Mouse (Mus musculus) limb, embryonic 14.5 days (tissue): ENCODE measurements around the gene Maml3. TPM values are rescaled to one million over a fixed set of nuclear protein-coding genes. Genes with fewer than 3 reads are reported as not detected.

ENCODE experiments used
- ATAC-seq: fragments of 200-750 bp; cut with Nextera tagmentation; 2 replicates; pipeline ENCODE4 v1.8.0; 2017; ENCODE audit warnings: low read depth, moderate number of reproducible peaks, moderate TSS enrichment; ENCODE audit not compliant: low FRiP score
- DNase-seq: peaks from one replicate; pipeline ENCODE4 v3.0.0-alpha.2; 2015; ENCODE audit warnings: low spot score
- H3K27ac ChIP-seq: fragments of 300-500 bp; sonication (generic); replicated peaks from 2 replicates; pipeline ENCODE4 v1.5.1; 2014; ENCODE audit warnings: low read depth, mild to moderate bottlenecking, low read length, moderate library complexity, mixed read lengths
- H3K27me3 ChIP-seq: fragments of 300-500 bp; sonication (generic); 2 replicates; pipeline ENCODE4 v1.6.1; 2014; ENCODE audit warnings: low read length, mixed read lengths; ENCODE audit not compliant: control insufficient read depth, insufficient read depth
- H3K36me3 ChIP-seq: fragments of 300-500 bp; sonication (generic); 2 replicates; pipeline ENCODE4 v1.6.1; 2014; ENCODE audit warnings: mild to moderate bottlenecking, low read length, moderate library complexity, mixed read lengths; ENCODE audit not compliant: control insufficient read depth, insufficient read depth
- H3K4me1 ChIP-seq: fragments of 300-500 bp; sonication (generic); 2 replicates; pipeline ENCODE4 v1.6.1; 2014; ENCODE audit warnings: antibody characterized with exemption, low read length, mixed read lengths; ENCODE audit not compliant: control insufficient read depth, insufficient read depth
- H3K4me2 ChIP-seq: fragments of 300-500 bp; sonication (generic); replicated peaks from 2 replicates; pipeline ENCODE4 v1.6.1; 2014; ENCODE audit warnings: low read depth, mild to moderate bottlenecking, low read length, moderate library complexity; ENCODE audit not compliant: severe bottlenecking
- H3K4me3 ChIP-seq: fragments of 300-500 bp; sonication (generic); replicated peaks from 2 replicates; pipeline ENCODE4 v1.5.1; 2014; ENCODE audit warnings: low read length
- H3K9ac ChIP-seq: fragments of 300-500 bp; sonication (generic); 2 replicates; pipeline ENCODE4 v1.6.1; 2014; ENCODE audit warnings: mild to moderate bottlenecking, low read depth, low read length, moderate library complexity; ENCODE audit not compliant: severe bottlenecking
- H3K9me3 ChIP-seq: fragments of 300-500 bp; sonication (generic); 2 replicates; pipeline ENCODE4 v1.6.1; 2016; ENCODE audit warnings: low read length; ENCODE audit not compliant: control insufficient read depth
- POLR2A ChIP-seq: fragments of 200-500 bp; IDR thresholded peaks from 2 replicates; pipeline ENCODE4 v1.8.0; 2012; ENCODE audit warnings: inconsistent platforms, mild to moderate bottlenecking, moderate library complexity, borderline replicate concordance; ENCODE audit not compliant: insufficient read depth, insufficient read length; ENCODE audit errors: extremely low read depth
- WGBS: fragments of 180-500 bp; shearing (Covaris S2); extraction: QIAGEN DNeasy Blood & Tissue Kit; methylation state at CpG from one replicate; pipeline ENCODE4 v1.1.7; 2014; 5-methylcytosine and 5-hydroxymethylcytosine counted together
- polyA plus RNA-seq, 2 experiments: library from polyadenylated mRNA; depleted of rRNA in 1 of 2; stranded (reverse) in 1 of 2; unstranded in 1 of 2; fragments of >200 nt; fragmentation: Nextera tagmentation in 1 of 2; extraction: Ambion mirVana in 1 of 2; gene quantifications; 2 replicates each; pipeline versions ENCODE4 v1.2.1 to v1.2.3; 2012 to 2014

The Maml3 gene
- polyA plus RNA-seq, 2 experiments: 5.4 to 5.6 TPM

- WGBS: 85% methylated on average over 7 of the region's 7 CpGs
- no peak overlapping the region for H3K4me3 ChIP-seq
- H3K9me3 ChIP-seq: 0 out of 2 replicates have a peak, but pooled peaks cover 3% of the 10 kb centered on the region
- H3K36me3 ChIP-seq: no peaks in the 10 kb centered on the region
- no peak for TF ChIP-seq POLR2A
- ATAC-seq (no peak), DNase-seq (no peak)
- H3K27ac ChIP-seq: no peak overlapping the region
- no peak overlapping the region for H3K4me2 ChIP-seq
- H3K9ac ChIP-seq: no peak overlapping the region
- H3K27me3 ChIP-seq: no peaks in the 10 kb centered on the region
- peaks cover 29% of the 10 kb centered on the region for H3K4me1 ChIP-seq
Measured at GRCm38 (mm10) chr3:51705220-51705619, 399.7 kb downstream of the Maml3 start.

- no peak overlapping the region for H3K9ac ChIP-seq
- H3K27ac ChIP-seq: no peak overlapping the region
- no peak overlapping the region for H3K4me2 ChIP-seq
- no peak overlapping the region for H3K4me3 ChIP-seq
- ATAC-seq: no peak
- WGBS: 45% methylated on average over 8 of the region's 8 CpGs
- no peak for TF ChIP-seq POLR2A
- H3K27me3 ChIP-seq: no peaks in the 10 kb centered on the region
- 0 out of 2 replicates have a peak, but pooled peaks cover 3% of the 10 kb centered on the region for H3K9me3 ChIP-seq
- H3K36me3 ChIP-seq: no peaks in the 10 kb centered on the region
- H3K4me1 ChIP-seq: peaks cover 33% of the 10 kb centered on the region
- peak; percentile 17 for DNase-seq
Measured at GRCm38 (mm10) chr3:51703478-51703877, 401.4 kb downstream of the Maml3 start.

GRCm38 (mm10) chr3:51702701-51703286, 402.1 kb downstream of the Maml3 start:
- no peaks in the 10 kb centered on the region for H3K27me3 ChIP-seq
- ATAC-seq: no peak
- 0 out of 2 replicates have a peak, but pooled peaks cover 3% of the 10 kb centered on the region for H3K9me3 ChIP-seq
- TF ChIP-seq POLR2A: no peak
- H3K4me3 ChIP-seq: no peak overlapping the region
- no peak overlapping the region for H3K9ac ChIP-seq
- no peak for DNase-seq
- H3K4me2 ChIP-seq: no peak overlapping the region
- H3K36me3 ChIP-seq: no peaks in the 10 kb centered on the region
- peaks cover 33% of the 10 kb centered on the region for H3K4me1 ChIP-seq
- no peak overlapping the region for H3K27ac ChIP-seq
- 57% methylated on average over 8 of the region's 8 CpGs for WGBS

GRCm38 (mm10) chr3:51701950-51702349, 402.9 kb downstream of the Maml3 start:
- no peak for TF ChIP-seq POLR2A
- Histone ChIP-seq H3K4me3 (peak overlapping the region; percentile 38), H3K27ac (peak overlapping the region; percentile 35), H3K27me3 (no peaks in the 10 kb centered on the region), H3K36me3 (no peaks in the 10 kb centered on the region), H3K4me2 (peak overlapping the region; percentile 82), H3K9ac (peak overlapping the region; percentile 49), H3K4me1 (peaks cover 33% of the 10 kb centered on the region), H3K9me3 (0 out of 2 replicates have a peak, but pooled peaks cover 3% of the 10 kb centered on the region)
- 0 out of 2 replicates have a peak, but pooled peaks have one; percentile 9 for ATAC-seq
- DNase-seq: peak; percentile 52
- WGBS: 7% methylated on average over 13 of the region's 13 CpGs

GRCm38 (mm10) chr3:51701281-51701751, 403.6 kb downstream of the Maml3 start:
- Histone ChIP-seq H3K9ac (peak overlapping the region; percentile 49), H3K9me3 (0 out of 2 replicates have a peak, but pooled peaks cover 3% of the 10 kb centered on the region), H3K4me3 (peak overlapping the region; percentile 38), H3K27me3 (no peaks in the 10 kb centered on the region), H3K27ac (peak overlapping the region; percentile 35; the same call in 1 of the 2 replicates), H3K4me2 (peak overlapping the region; percentile 82), H3K36me3 (no peaks in the 10 kb centered on the region), H3K4me1 (peaks cover 33% of the 10 kb centered on the region)
- WGBS: under 1% methylated on average over 26 of the region's 27 CpGs
- TF ChIP-seq POLR2A: 0 out of 2 replicates have a peak, but pooled peaks have one; percentile 25
- DNase-seq: peak; percentile 85
- peak; percentile 89 for ATAC-seq
